Mouse (Mus musculus): ENCODE data around the gene Socs3. TPM values are rescaled to one million over a fixed set of nuclear protein-coding genes. Genes with fewer than 3 reads are reported as not detected.

The Socs3 gene
- total RNA-seq (2023): 100 to 1,000 TPM; 359 to 389 TPM

GRCm38 (mm10) chr11:117969945-117970872 is at the start of gene Socs3:
Gene Socs3 (minus strand): TSS chr11:117970047.

GRCm38 (mm10) chr11:117986126-117987031 is 16.5 kb upstream of the Socs3 start, which contains the start of gene Pgs1:
Gene Pgs1 (plus strand): TSS chr11:117986292.

Other genes starting within 250 kb of the Socs3 start
- gene Tmc8, start 188.0 kb downstream of the Socs3 start, total RNA-seq (2023): 10 to 100 TPM; 41.1 to 42.9 TPM
- gene Tmc6, start 187.8 kb downstream of the Socs3 start, total RNA-seq (2023): 100 to 1,000 TPM; 226 to 288 TPM
- gene 6030468B19Rik, start 172.4 kb downstream of the Socs3 start, total RNA-seq (2023): not detected
- gene Gm20708, start 160.4 kb downstream of the Socs3 start, total RNA-seq (2023): 1 to 10 TPM; 5.3 to 8.7 TPM
- gene Syngr2, start 160.4 kb downstream of the Socs3 start, total RNA-seq (2023): 100 to 1,000 TPM; 264 to 272 TPM
- gene Afmid, start 144.1 kb downstream of the Socs3 start, total RNA-seq (2023): 10 to 100 TPM in 1 of 2 experiments, 1 to 10 TPM in 1; 10.0 to 13.1 TPM
- 10 to 100 TPM in 1 of 2 experiments, 1 to 10 TPM in 1; 9.9 to 13.4 TPM for gene Tk1, start 144.0 kb downstream of the Socs3 start, total RNA-seq (2023)
- gene Birc5, start 120.8 kb downstream of the Socs3 start, total RNA-seq (2023): 1 to 10 TPM; 1.1 to 1.3 TPM
- gene Tmem235, start 109.3 kb downstream of the Socs3 start, total RNA-seq (2023): not detected
- gene Tha1, start 96.6 kb downstream of the Socs3 start, total RNA-seq (2023): 1 to 10 TPM; 4.1 to 6.9 TPM
- gene Pgs1, start 16.2 kb upstream of the Socs3 start, total RNA-seq (2023): 10 to 100 TPM; 76.2 to 76.4 TPM
- gene Dnah17, start 160.6 kb upstream of the Socs3 start, total RNA-seq (2023): under 1 TPM; 0.27 to 0.29 TPM